Mouse (Mus musculus) midbrain, embryonic 14.5 days (tissue): ENCODE data around the gene Pgap3. TPM values are rescaled to one million over a fixed set of nuclear protein-coding genes. Genes with fewer than 3 reads are reported as not detected.

Experiments used
- ATAC-seq: fragments of 200-750 bp; cut with Nextera tagmentation; 2 replicates; pipeline ENCODE4 v1.8.0; 2017; ENCODE audit warnings: moderate number of reproducible peaks, moderate library complexity; ENCODE audit not compliant: low FRiP score, low TSS enrichment
- DNase-seq: peaks from one replicate; pipeline ENCODE4 v3.0.0-alpha.2; 2015
- H3K27ac ChIP-seq: fragments of 300-500 bp; sonication (generic); replicated peaks from 2 replicates; pipeline ENCODE4 v1.5.1; 2014; ENCODE audit warnings: mild to moderate bottlenecking, low read depth, low read length, moderate library complexity
- H3K27me3 ChIP-seq: fragments of 300-500 bp; sonication (generic); 2 replicates; pipeline ENCODE4 v1.6.1; 2014; ENCODE audit warnings: low read length, control low read depth, mixed read lengths; ENCODE audit not compliant: control insufficient read depth, insufficient read depth
- H3K36me3 ChIP-seq: fragments of 300-500 bp; sonication (generic); 2 replicates; pipeline ENCODE4 v1.6.1; 2014; ENCODE audit warnings: low read length, control low read depth; ENCODE audit not compliant: control insufficient read depth, insufficient read depth
- H3K4me1 ChIP-seq: fragments of 300-500 bp; sonication (generic); 2 replicates; pipeline ENCODE4 v1.6.1; 2014; ENCODE audit warnings: mild to moderate bottlenecking, antibody characterized with exemption, low read length, control low read depth; ENCODE audit not compliant: control insufficient read depth, insufficient read depth
- H3K4me2 ChIP-seq: fragments of 300-500 bp; sonication (generic); 2 replicates; pipeline ENCODE4 v1.6.1; 2014; ENCODE audit warnings: mild to moderate bottlenecking, low read length, moderate library complexity
- H3K4me3 ChIP-seq: fragments of 300-500 bp; sonication (generic); replicated peaks from 2 replicates; pipeline ENCODE4 v1.5.1; 2014; ENCODE audit warnings: low read depth, low read length
- H3K9ac ChIP-seq: fragments of 300-500 bp; sonication (generic); replicated peaks from 2 replicates; pipeline ENCODE4 v1.6.1; 2014; ENCODE audit warnings: mild to moderate bottlenecking, low read length, moderate library complexity
- H3K9me3 ChIP-seq: fragments of 300-500 bp; sonication (generic); 2 replicates; pipeline ENCODE4 v1.6.1; 2016; ENCODE audit warnings: low read length, control low read depth, mixed read lengths; ENCODE audit not compliant: control insufficient read depth
- WGBS: fragments of 180-500 bp; shearing (Covaris S2); extraction: QIAGEN DNeasy Blood & Tissue Kit; methylation state at CpG from one replicate; pipeline ENCODE4 v1.1.7; 2014; 5-methylcytosine and 5-hydroxymethylcytosine counted together
- polyA plus RNA-seq: library from polyadenylated mRNA; unstranded; fragments of >200 nt; fragmentation: Nextera tagmentation; extraction: Ambion mirVana; gene quantifications from 2 replicates; pipeline ENCODE4 v1.2.1, GENCODE M21; 2014

The Pgap3 gene
- polyA plus RNA-seq, 1 experiment from 2014 or later = 6.4 TPM

DNA sequence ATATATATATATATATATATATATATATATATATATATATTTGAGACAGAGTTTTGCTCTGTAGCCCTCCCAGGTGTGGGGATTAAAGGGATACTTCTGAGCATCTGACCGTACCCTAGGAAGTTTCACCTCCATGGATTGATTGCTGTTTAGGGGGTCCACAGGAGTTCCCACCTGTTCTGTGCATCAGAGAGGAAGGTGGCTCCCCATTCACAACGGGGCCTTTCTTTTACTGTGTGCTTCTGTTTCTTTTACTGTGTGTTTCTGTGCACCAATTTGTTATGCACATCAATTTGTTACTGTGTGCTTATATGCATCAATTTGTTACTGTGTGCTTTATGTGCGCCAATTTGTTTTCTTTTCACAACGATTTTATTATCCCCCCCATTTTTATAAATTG is 59.1 kb downstream of the Pgap3 start:
- Histone ChIP-seq H3K36me3 (no peaks in the 10 kb centered on the region), H3K4me1 (peaks cover 24% of the 10 kb centered on the region), H3K4me3 (no peak overlapping the region), H3K27me3 (peaks cover 56% of the 10 kb centered on the region), H3K9me3 (no peaks in the 10 kb centered on the region), H3K9ac (no peak overlapping the region), H3K4me2 (no peak overlapping the region), H3K27ac (no peak overlapping the region)
- WGBS = 56% methylated on average over 4 of the region's 4 CpGs
- DNase-seq (no peak), ATAC-seq (no peak)

DNA sequence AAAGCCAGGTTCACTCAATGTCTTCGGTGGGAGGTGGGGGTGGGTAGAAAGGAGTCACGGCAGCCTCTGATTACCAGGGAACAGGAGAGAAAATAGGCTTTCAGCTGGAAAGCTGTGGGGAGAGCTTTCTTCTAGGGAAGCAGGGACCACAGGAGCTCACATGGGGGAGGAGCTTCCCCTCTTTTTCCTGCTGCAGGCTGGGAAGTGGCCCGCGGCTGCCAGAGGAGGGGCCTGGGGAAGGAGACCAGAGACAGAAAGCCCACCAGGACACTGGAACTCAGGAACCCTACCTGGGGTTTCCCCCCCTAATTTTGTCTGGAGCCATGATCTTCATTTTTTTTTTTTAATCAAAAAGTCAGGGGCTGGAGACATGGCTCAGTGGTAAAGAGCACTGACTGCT is 59.7 kb downstream of the Pgap3 start:
- H3K9ac ChIP-seq = no peak overlapping the region
- no peak overlapping the region for H3K27ac ChIP-seq
- 7% methylated on average over 4 of the region's 4 CpGs for WGBS
- DNase-seq (no peak), ATAC-seq (no peak)
- H3K9me3 ChIP-seq = no peaks in the 10 kb centered on the region
- peaks cover 24% of the 10 kb centered on the region for H3K4me1 ChIP-seq
- peaks cover 59% of the 10 kb centered on the region for H3K27me3 ChIP-seq
- no peak overlapping the region for H3K4me3 ChIP-seq
- H3K36me3 ChIP-seq = no peaks in the 10 kb centered on the region
- H3K4me2 ChIP-seq = no peak overlapping the region

- H3K9ac ChIP-seq = peak overlapping the region; percentile 60
- peaks cover 24% of the 10 kb centered on the region for H3K4me1 ChIP-seq
- WGBS = 7% methylated on average over 11 of the region's 11 CpGs
- ATAC-seq = no peak
- no peaks in the 10 kb centered on the region for H3K36me3 ChIP-seq
- H3K4me2 ChIP-seq = peak overlapping the region; percentile 94
- H3K4me3 ChIP-seq = peak overlapping the region; percentile 47
- peak overlapping the region; percentile 82 for H3K27ac ChIP-seq
- H3K27me3 ChIP-seq = peaks cover 67% of the 10 kb centered on the region
- H3K9me3 ChIP-seq = no peaks in the 10 kb centered on the region
- peak; percentile 40 for DNase-seq
Measured at GRCm38 (mm10) chr11:98339679-98340287, 60.5 kb downstream of the Pgap3 start.

- no peaks in the 10 kb centered on the region for H3K36me3 ChIP-seq
- peak overlapping the region; percentile 82 for H3K27ac ChIP-seq
- H3K4me2 ChIP-seq = peak overlapping the region; percentile 94
- peaks cover 74% of the 10 kb centered on the region for H3K27me3 ChIP-seq
- ATAC-seq (0 out of 2 replicates have a peak, but pooled peaks have one; percentile 31), DNase-seq (peak; percentile 72)
- peak overlapping the region; percentile 60 for H3K9ac ChIP-seq
- WGBS = under 1% methylated on average over 19 of the region's 19 CpGs
- peak overlapping the region; percentile 47 for H3K4me3 ChIP-seq
- H3K9me3 ChIP-seq = no peaks in the 10 kb centered on the region
- H3K4me1 ChIP-seq = peaks cover 29% of the 10 kb centered on the region
Measured at GRCm38 (mm10) chr11:98339071-98339501, 61.2 kb downstream of the Pgap3 start.

Other genes with a start within 250 kb of the Pgap3 start
- 55.9 and 69.7 TPM in 2 replicates for gene Med1, start 207.2 kb downstream of the Pgap3 start, polyA plus RNA-seq
- gene Cdk12, start 197.4 kb downstream of the Pgap3 start, polyA plus RNA-seq = 11.1 and 12.4 TPM in 2 replicates
- gene Neurod2, start 70.8 kb downstream of the Pgap3 start, polyA plus RNA-seq = 10.9 and 12.7 TPM in 2 replicates
- gene Ppp1r1b, start 52.1 kb downstream of the Pgap3 start, polyA plus RNA-seq = 0.95 and 1.2 TPM in 2 replicates
- gene Stard3, start 42.1 kb downstream of the Pgap3 start, polyA plus RNA-seq = 34.5 and 36.0 TPM in 2 replicates
- 0.31 TPM in 1 of 2 replicates, not detected in the other for gene Tcap, start 16.7 kb downstream of the Pgap3 start, polyA plus RNA-seq
- 0.62 and 1.1 TPM in 2 replicates for gene Pnmt, start 14.0 kb downstream of the Pgap3 start, polyA plus RNA-seq
- gene Erbb2, start 12.0 kb upstream of the Pgap3 start, polyA plus RNA-seq = 6.0 and 7.6 TPM in 2 replicates
- gene Mien1, start 38.5 kb upstream of the Pgap3 start, polyA plus RNA-seq = 225 and 280 TPM in 2 replicates
- gene Grb7, start 45.9 kb upstream of the Pgap3 start, polyA plus RNA-seq = 0.58 and 0.67 TPM in 2 replicates
- gene Ikzf3, start 145.5 kb upstream of the Pgap3 start, polyA plus RNA-seq = 0.05 TPM in 1 of 2 replicates, not detected in the other
- gene Zpbp2, start 150.6 kb upstream of the Pgap3 start, polyA plus RNA-seq = not detected in 2 replicates
- gene Ormdl3, start 186.9 kb upstream of the Pgap3 start, polyA plus RNA-seq = 17.1 and 53.4 TPM in 2 replicates
- not detected in 2 replicates for gene Lrrc3c, start 197.8 kb upstream of the Pgap3 start, polyA plus RNA-seq
- 0.71 and 1.4 TPM in 2 replicates for gene Gm12355, start 225.2 kb upstream of the Pgap3 start, polyA plus RNA-seq
- gene Gsdma3, start 225.9 kb upstream of the Pgap3 start, polyA plus RNA-seq = not detected in 2 replicates
- not detected in 2 replicates for gene Gsdma2, start 246.3 kb upstream of the Pgap3 start, polyA plus RNA-seq